Mouse (Mus musculus): Measurements from ENCODE around the gene Entpd3.

The Entpd3 gene

DNA sequence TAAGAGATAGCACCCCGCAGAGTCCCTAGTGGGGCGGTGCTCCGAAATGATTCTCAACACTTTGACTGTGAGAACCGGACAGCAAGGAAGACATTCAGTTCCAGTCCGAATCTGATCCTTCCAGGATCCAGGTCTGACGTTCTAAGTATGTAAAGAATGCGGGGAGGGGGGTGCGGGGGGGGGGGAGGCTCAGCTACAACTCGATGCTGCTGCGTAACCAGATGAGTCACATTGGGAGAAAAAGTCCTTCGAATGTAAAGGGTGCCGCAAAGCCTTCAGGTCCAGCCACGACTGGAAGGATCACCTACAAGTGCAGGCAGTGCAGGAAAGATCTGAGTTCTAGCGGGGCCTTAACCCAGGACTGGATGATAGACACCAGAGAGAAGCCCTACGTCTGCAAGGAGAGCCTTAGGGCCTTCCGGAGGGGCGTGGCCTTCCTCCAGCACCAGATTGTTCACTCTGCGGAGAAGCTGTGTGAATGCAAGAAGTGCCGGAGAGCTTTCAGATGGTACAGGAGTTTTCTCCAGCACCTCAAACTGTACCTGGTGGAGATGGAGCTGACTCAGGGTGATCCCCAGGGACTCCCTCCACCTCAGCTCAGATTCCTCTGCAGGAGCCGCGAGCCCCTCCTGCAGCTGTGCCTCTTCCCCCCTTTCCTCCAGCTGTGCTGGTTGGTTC is 42.5 kb downstream of the Entpd3 start:
- peak; percentile 74 for DNase-seq

DNA sequence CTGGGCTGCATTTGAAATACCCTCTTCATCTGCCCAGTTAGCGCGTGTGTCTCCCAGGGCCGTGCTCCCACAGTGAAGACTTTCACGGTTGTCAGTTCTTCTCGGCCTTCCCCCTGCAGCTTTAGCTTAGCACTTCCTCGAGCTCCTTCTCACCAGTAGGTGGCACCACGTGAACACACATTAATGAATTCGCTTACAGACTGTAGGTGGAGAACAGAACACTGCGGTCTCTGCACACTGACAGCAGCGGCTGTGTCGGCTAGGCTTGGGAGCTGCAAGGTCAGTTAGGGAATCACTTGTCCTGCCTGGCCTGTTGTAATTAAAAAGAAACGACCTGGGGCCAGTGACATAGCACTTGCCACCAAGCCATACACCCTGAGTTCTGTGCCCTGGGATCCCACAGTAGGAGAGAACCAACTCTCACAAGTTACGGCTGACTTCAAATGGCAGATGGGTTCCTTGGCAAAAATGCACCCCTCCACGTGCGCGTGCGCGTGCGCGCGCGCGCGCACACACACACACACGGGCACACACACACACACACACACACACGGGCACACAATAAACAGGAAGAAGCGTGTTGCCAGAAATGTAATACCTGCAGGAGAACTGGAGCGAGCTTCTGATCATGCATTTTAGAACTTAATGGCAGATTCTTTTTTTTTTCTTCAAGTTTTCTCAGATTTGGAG is 43.1 kb downstream of the Entpd3 start:
- DNase-seq, result peak; percentile 92

DNA sequence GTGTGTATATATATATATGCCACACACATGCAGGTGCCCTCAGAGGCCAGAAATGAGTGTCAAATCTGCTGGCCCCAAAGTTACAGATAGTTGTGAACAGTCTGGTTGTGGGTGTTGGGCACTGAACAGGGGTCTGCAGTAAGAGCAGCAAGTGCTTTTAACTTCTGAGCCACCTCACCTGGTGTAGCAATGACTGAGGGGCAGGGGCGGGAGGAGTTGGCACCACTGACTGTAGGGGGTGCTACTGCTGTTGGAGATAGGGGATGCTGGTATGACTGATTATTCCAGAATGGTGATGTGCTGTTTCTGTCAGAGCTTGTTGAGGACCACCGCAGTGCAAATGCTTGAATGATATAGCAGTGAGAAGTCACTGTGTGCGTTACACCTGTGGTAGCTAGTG is 43.7 kb downstream of the Entpd3 start:
- DNase-seq, result peak; percentile 50

DNA sequence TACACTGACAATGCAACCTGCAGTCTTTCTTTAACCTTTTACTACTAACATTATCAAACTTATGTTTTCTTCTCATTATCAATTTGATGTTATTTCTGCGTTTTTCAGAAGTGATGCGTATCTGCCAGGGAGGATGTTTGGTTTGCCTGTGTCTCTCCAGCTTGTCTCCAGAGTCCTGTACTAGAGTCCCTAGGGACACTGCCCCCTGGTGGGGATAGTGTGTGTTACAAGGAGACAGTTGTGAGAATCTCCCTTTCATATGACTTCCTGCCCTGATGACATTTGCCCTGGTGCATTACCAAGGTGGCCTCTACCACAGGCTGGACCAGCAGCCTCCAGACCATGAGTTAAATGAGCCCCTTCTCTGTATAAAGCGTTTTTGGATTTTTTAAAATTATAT is 46.9 kb downstream of the Entpd3 start:
- peak; percentile 84 for DNase-seq

DNA sequence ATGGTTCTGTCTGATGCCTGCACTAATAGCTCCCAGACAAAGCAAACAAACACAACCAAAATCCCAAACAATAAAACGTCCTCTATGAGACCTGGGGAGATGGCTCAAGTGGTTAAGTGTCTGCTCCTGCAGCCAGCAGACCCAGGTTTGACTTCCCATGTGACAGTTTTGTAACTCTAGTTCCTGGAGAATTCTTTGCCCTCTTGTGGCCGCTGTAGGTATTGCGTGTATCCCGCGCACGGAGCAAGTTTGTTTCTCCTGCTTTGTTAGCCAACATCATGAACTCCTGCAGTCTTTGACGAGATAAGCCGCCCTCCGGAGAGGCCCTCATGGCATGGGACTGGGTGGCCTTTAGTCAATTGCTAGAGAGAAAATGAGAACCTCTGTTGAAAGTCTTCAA is 51.9 kb downstream of the Entpd3 start:
- peak; percentile 78 for DNase-seq

DNA sequence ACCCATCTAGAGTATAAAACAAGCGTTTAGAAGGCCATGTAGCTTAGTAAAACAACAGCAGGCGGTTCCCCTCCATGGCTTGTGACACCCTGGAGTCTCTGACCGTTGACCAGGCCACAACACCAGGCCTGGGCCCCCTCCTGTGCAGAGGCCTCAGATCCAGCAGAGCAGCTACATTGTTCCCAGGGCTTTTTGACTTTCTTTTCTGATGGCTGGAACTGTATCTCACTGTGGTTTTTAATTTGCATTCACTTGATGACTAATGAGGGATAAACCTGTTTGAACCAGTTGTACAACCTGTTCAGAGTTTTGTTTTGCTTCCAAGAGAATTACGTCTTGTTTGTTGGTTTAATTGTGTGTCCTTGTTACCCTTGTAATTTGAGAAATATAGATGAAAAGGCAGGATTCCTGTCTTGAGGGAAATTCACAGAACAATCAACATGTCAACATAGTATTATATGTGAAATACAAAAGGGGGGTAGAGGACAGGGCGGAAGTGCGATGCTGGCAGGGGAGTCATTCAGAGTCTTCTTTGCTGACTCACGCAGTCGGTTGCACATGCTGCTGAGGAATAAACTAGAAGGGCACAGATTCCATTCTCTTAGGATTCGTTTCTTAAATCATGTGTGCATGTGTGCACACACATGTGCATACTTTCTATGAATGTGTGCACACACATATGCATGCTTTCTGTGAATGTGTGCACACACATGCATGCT is 53.9 kb downstream of the Entpd3 start:
- no peak for DNase-seq

DNA sequence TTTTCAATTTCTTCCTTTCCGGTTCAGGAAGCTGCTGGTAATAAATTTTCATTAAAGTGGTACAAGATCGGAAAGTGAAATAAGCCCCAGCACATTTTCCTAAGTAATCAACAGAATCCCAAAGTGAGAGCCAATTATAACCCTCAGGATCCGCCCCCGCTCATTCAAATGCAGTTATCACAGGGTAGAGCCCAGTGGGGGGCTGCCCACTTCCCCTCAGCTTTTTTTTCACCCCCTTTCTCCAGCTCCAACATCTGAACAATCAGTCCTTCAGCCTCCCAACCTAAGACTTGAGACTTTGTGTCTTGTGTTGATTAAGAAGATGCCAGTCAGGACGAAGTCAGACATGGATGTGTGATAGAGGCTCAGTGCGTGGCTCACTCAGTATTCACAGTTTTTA is 55.2 kb downstream of the Entpd3 start:
- no peak for DNase-seq

DNA sequence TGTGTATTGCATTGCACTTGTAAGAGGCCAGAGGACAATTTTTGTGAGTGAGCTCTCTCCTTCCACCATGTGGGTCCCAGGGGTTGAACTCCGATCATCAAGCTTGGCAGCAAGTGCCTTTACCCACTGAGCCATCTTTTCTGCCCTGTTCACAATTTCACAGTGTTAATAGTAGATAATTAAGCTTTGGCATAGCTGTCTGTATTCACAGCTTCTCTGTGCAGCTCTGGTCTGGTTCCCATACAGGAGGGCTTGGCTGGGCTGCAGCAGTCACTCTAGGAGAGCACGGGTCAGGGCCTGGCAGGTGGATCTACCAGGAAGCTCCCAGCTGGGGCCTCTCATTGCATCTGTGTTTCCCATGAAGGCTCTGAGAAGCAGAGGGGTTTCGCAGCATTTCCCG is 55.7 kb downstream of the Entpd3 start:
- DNase-seq, result no peak

DNA sequence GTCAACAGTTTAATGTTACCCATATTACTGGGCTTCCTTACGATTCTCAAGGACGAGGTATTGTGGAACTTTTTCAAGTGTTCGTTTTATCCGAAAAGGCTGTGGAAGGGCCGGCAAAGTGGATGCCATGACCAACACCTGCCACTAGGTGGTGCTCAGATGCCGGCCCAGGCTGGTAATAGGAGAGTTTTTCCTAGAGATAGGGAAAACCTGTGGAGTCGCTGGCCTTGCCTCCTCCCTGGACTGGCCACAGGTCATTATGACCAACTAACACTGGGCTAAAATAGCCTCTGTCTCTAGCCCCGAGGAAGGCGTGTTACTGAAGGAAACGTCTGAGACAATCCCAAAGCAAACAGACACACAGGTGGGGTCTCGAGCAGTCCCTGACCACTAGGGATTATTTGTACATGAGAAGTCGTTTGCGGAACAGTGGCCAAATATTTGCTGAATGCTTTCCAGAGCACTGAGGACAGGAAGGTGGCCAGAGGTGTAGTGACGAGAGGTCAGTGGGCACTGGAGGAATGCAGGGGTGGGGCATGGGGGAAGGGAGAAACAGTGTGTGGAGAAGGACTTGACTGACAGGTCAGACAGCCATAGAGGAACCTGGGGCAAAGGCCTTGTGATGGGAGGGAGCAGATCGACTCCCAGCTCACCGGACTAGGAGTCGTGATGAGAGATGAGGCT is 62.0 kb downstream of the Entpd3 start:
- DNase-seq, result peak; percentile 56

DNA sequence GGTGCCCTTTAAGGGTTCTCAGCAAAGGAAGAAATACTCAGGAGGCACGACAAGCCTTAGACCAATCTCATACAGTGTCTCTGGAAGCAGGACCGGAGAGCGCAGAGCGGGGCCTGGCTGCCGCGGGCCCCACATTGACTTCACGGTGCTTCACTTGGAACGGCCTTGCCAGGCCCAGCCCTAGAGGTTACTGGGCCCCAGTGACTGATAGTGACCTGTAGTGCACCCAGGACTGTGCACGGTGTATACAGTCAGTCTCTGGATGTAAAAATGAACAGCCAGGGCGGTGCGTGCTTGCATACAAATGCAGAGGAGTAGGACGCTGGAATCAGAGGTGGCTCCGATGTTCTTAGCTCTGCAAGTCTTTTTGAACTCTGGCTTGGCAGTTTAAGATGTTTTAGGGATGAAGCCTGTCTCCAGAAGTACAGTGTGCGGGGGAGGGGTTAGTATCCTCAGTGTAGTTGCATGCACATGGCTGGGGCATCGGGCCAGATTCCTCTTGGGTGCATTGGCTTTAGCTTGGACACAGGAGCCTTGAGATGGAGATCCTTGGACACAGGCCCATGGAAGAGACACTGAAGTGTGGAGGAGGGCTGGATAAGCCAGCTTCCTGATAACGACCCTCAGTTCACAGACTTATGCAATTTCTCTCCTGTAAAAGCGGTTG is 62.7 kb downstream of the Entpd3 start:
- DNase-seq, result no peak

DNA sequence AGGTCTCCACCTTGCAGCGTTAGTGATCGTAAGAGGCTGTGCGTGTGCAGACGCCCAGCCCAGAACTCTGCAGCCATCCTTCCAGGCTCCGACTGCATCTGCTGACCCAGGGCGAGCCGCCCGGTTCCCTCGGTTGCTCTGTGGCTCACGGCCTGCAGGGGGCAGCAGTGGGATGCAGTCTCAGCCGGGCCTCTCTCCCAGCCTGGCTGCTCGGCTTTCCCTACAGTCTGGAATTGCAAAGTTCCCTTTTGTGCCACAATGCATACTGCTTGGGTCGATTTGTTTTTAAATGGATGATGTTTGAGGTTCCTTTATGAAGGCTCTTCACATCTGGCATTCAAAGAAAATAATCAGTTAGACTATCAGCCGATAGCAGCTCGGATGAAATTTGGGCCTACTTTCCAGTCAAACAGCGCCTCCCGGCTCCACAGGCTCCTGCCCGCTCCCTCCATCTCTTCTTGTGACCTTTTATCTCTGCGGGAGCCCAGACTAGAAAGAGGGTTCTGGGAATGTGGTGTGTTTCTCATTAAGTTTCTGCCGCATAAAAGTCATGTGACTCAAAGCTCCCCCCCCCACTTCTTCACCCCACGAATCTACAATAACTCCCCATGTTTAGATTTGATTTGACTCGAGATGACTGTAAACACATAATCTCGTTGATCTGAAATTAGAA is 63.4 kb downstream of the Entpd3 start:
- peak; percentile 72 for DNase-seq

DNA sequence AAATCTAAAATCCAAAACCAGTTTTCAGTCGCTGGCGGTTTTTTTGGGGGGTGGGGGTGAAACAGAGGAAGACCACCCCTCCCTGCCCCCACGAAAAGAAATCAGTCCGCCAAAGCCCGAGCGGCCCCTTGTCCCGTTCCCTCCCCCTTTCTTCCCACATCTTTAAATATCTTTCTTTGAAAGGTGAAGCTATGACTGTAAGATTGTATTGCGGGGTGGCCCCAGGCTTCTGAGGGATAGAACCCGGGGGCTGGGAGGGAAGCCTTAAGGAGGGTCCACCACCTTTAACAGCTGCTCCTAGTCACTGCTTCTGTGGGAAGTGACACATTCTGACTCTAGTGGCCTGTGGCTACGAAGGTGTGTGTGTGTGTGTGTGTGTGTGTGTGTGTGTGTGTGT is 63.9 kb downstream of the Entpd3 start:
- no peak for DNase-seq

DNA sequence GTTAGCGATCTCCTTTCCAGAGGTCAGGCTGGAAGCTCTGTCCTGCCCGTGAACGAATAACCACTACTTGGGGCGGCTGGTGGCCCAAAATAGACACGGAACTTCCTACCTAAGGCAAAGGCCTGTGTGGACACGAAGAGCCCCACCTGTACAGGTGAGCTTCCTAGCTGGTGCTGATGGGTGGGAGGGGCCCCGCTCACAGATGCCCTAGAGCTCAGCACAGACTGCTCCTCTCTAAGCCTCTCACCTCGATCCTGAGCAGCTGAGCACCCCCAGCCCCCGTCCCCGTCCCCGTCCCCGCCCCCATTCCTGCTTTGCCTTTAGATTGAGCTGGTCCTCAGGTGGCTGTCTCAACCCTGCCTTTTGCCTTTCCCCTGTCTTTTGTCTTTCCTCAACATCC is 64.3 kb downstream of the Entpd3 start:
- DNase-seq, result no peak

DNA sequence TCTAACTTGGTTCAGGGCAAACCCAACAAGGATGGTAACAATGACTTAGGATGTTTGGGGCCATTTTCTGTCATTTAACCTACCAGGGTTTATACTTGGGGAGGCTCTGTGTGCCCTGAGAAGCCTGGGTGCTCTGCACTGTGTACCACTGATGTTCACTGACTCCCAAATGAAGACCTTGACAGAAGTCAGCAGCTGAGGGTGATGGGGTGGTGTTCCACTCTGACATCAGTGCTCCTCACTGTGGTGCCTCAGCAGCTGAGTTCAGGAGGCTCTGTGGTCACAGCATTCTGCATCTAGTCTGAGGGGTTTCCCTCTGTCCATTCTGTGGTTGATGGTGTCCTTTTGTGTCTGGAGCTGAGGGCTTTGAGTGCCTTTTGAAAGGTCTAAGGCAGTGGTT is 71.4 kb downstream of the Entpd3 start:
- no peak for DNase-seq

DNA sequence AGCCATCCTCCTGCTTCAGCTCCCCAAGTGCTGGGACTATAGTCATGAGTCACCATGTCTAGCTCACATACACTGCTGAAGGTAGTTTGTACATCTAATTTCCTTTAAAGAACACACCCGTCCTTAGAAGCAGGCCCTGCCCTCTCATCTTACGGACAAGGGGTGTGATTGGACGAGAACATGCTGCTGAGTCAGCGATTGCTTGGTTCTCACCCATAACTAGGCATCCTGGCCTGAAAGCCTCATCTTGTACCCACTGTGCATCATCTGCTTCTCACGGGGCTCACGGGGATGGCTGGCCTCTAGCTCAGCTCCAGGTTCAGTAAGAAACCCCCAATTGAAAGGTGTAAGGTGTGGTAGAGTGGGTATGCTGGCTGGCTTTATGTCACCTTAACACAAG is 74.4 kb downstream of the Entpd3 start:
- DNase-seq, result no peak
